Mouse (Mus musculus) C2C12 (cell line): ENCODE results near the gene Car12. TPM values are rescaled to one million over a fixed set of nuclear protein-coding genes. Genes with fewer than 3 reads are reported as not detected.
"Not testable (repeated sequence)": the region's sequence is repeated elsewhere in the genome, so short reads cannot be mapped to it uniquely, and the experiment has no call there.

Experiments
- H3K27me3 ChIP-seq: one replicate; pipeline ENCODE4 v1.6.1; 2011; ENCODE audit not compliant: control insufficient read depth, insufficient read depth, insufficient read length
- H3K36me3 ChIP-seq: one replicate; pipeline ENCODE4 v1.6.1; 2011; ENCODE audit not compliant: control insufficient read depth, insufficient read depth
- H3K4me3 ChIP-seq: one replicate; pipeline ENCODE4 v1.5.1; 2011; ENCODE audit warnings: mild to moderate bottlenecking, control low read depth; ENCODE audit not compliant: poor library complexity, insufficient read depth, severe bottlenecking
- H3K79me2 ChIP-seq: one replicate; pipeline ENCODE4 v1.6.1; 2011; ENCODE audit not compliant: control insufficient read depth, insufficient read depth
- H3K79me3 ChIP-seq: one replicate; pipeline ENCODE4 v1.6.1; 2011; ENCODE audit warnings: low read depth, control low read depth
- H3ac ChIP-seq: one replicate; pipeline ENCODE3; 2011; ENCODE audit warnings: low read depth; ENCODE audit not compliant: control insufficient read depth, insufficient read length
- CEBPB ChIP-seq: IDR thresholded peaks from one replicate; pipeline ENCODE4 v1.6.1; 2011; ENCODE audit warnings: low read depth, mild to moderate bottlenecking, control low read depth, moderate library complexity
- CTCF ChIP-seq: IDR thresholded peaks from one replicate; pipeline ENCODE4 v1.5.1; 2011; ENCODE audit not compliant: control insufficient read depth, insufficient read depth, insufficient read length
- FOSL1 ChIP-seq: IDR thresholded peaks from one replicate; pipeline ENCODE4 v1.8.0; 2011; ENCODE audit warnings: mild to moderate bottlenecking, low read length; ENCODE audit not compliant: poor library complexity, insufficient read depth, severe bottlenecking
- MAX ChIP-seq: IDR thresholded peaks from one replicate; pipeline ENCODE4 v1.6.1; 2011; ENCODE audit warnings: mild to moderate bottlenecking, control low read depth
- MYOD1 ChIP-seq: IDR thresholded peaks from one replicate; pipeline ENCODE4 v1.6.1; 2011; ENCODE audit warnings: low read depth; ENCODE audit not compliant: control insufficient read depth, insufficient read length
- MYOG ChIP-seq: IDR thresholded peaks from one replicate; pipeline ENCODE4 v1.6.1; 2011; ENCODE audit not compliant: control insufficient read depth, insufficient read length; ENCODE audit errors: extremely low read depth
- USF1 ChIP-seq: IDR thresholded peaks from one replicate; pipeline ENCODE4 v1.6.1; 2011; ENCODE audit warnings: low read depth, mild to moderate bottlenecking, control low read depth, moderate library complexity
- polyA plus RNA-seq: library from polyadenylated mRNA; unstranded; fragments of >200 nt; fragmentation: generic; extraction: Trizol; gene quantifications from one replicate; pipeline ENCODE4 v1.2.1, GENCODE M21; 2012; ENCODE audit warnings: missing spikeins

Gene Car12
- polyA plus RNA-seq, 1 experiment = 0.06 TPM

GRCm38 (mm10) chr9:66760991-66761390 is 47.5 kb downstream of the Car12 start:
- Histone ChIP-seq H3K79me3 (no peaks in the 10 kb centered on the region), H3K79me2 (no peaks in the 10 kb centered on the region), H3K36me3 (no peaks in the 10 kb centered on the region), H3K27me3 (peaks cover 5% of the 10 kb centered on the region), H3K4me3 (no peak overlapping the region), H3ac (no peak overlapping the region)
- no peak for TF ChIP-seq MYOG
- TF ChIP-seq USF1 = no peak
- TF ChIP-seq CEBPB = no peak
- TF ChIP-seq MAX = no peak
- no peak for TF ChIP-seq CTCF
- TF ChIP-seq MYOD1 = no peak
- no peak for TF ChIP-seq FOSL1

DNA sequence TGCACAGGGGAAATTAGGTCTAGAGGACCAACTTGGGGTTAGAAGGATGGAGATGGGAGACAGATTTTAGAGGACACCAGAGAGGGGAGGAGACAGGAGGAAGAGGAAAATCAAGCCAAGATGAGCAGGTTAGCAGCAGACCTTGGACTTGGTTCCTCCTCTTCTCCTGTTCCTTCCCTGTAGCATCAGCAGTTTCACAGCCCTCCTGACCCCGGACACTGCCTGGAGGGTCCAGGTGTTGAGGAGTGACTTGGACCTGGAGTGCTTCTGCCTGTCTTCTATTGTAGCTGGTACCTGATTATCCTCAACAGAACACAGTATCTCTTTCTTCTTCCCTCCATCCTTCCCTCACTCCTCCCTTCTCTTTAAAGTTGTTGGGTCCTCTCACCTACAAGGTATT is 55.2 kb downstream of the Car12 start:
- Histone ChIP-seq H3K79me3 (no peaks in the 10 kb centered on the region), H3K79me2 (no peaks in the 10 kb centered on the region), H3K4me3 (no peak overlapping the region), H3ac (no peak overlapping the region), H3K36me3 (no peaks in the 10 kb centered on the region), H3K27me3 (no peaks in the 10 kb centered on the region)
- TF ChIP-seq CTCF (no peak), MYOD1 (no peak), USF1 (no peak), FOSL1 (no peak), MAX (no peak), MYOG (no peak), CEBPB (no peak)

DNA sequence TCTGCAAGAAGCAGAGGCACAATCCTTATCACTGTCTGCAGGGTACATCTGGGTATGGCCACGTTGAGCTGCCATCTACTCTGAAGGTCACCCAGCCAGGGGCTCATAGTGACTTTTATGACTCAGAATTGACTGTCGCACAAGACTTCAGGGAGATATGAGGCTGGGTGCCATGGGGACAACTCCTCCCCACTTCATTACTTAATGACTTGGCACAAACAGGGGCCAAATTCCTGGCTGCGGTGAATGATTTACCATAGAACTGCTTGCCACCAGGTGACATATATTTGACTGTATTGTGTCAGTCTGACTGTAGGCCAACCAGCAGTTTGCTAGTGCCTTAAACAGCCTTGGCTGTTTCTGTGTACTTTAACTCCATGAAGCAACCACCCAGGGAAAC is 55.8 kb downstream of the Car12 start:
- Histone ChIP-seq H3K27me3 (no peaks in the 10 kb centered on the region), H3K79me3 (no peaks in the 10 kb centered on the region), H3ac (no peak overlapping the region), H3K4me3 (no peak overlapping the region), H3K36me3 (no peaks in the 10 kb centered on the region), H3K79me2 (no peaks in the 10 kb centered on the region)
- TF ChIP-seq USF1 = no peak
- no peak for TF ChIP-seq MYOD1
- no peak for TF ChIP-seq MAX
- TF ChIP-seq CEBPB = no peak
- TF ChIP-seq CTCF = no peak
- TF ChIP-seq FOSL1 = no peak
- no peak for TF ChIP-seq MYOG

DNA sequence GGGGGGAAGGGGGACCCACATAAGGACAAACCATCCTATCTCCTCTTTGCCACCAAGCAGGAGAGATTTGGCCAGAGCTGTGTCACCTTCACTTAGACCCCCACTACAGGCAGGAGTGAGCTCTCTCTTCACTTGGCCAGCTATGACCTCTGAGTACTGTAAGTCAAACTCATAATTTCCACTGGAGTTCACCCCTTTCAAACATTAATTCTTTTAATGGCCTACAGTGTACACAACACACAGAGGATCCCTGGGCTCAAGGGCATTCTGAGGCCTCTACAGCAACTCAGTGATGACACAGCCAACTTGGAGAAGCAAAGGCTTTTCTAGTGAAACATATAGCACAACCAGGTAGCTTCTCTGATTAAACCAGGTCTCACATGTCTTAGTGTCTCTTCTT is 57.2 kb downstream of the Car12 start:
- Histone ChIP-seq H3ac (no peak overlapping the region), H3K4me3 (no peak overlapping the region), H3K36me3 (no peaks in the 10 kb centered on the region), H3K79me2 (no peaks in the 10 kb centered on the region), H3K27me3 (no peaks in the 10 kb centered on the region), H3K79me3 (no peaks in the 10 kb centered on the region)
- TF ChIP-seq CTCF (no peak), MAX (no peak), MYOG (no peak), MYOD1 (no peak), CEBPB (no peak), FOSL1 (no peak), USF1 (no peak)

DNA sequence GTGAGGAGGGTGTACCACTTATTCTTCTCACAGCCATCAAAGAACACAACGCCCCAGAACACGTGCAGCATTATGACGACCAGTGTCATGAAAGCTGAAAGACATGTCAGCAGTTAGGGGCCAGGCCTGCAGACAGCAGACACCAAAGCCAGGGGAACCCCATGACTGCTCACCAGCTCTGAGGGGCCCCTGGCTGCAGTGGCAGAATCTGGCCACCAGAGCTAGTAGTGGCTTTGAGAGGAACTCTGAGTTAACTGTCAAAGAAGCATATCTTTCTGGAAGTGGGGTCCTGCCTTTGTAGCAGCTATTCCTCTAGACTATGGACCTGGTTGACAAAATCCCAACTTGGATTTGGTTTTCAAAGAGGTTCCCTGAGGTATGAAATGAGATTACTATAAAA is 71.1 kb downstream of the Car12 start:
- H3K27me3 ChIP-seq, H3K79me2 ChIP-seq, H3ac ChIP-seq, H3K79me3 ChIP-seq, H3K4me3 ChIP-seq, H3K36me3 ChIP-seq: not testable (repeated sequence)

GRCm38 (mm10) chr9:66787821-66788220 is 74.3 kb downstream of the Car12 start:
- no peaks in the 10 kb centered on the region for H3K27me3 ChIP-seq
- TF ChIP-seq MAX (no peak), CTCF (no peak), USF1 (no peak), CEBPB (no peak), MYOD1 (no peak), FOSL1 (no peak), MYOG (no peak)
- no peaks in the 10 kb centered on the region for H3K36me3 ChIP-seq
- H3K79me3 ChIP-seq = no peaks in the 10 kb centered on the region
- no peak overlapping the region for H3K4me3 ChIP-seq
- H3ac ChIP-seq = no peak overlapping the region
- H3K79me2 ChIP-seq = no peaks in the 10 kb centered on the region
